Mouse (Mus musculus) right cerebral cortex, adult 2 months (tissue): ENCODE measurements around the gene Tpbgl.

Experiments used
- DNase-seq, 2 experiments: peaks; one replicate each; pipeline ENCODE4 v3.0.0; 2021 to 2022; ENCODE audit warnings: low spot score in 2 of 2

The Tpbgl gene

DNA sequence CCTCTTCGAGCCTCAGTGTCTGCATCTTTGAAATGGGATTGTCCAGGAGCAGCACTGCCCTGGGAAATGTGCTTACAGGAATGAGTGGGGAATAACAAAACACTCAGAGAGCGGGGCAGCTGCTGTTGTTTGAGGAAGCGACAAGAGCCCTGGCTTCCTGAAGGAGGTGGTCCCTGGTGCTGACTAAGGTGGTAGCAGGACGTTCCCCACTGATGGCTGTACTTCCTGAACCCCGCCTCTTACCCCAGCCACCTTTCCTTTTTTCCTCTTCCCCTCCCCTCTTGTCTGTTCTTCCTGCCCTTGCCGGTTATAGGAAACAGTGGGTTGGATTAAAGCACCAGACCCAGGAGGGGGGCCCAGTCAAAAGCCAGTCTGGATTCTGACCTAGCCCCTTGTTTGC lies 46.7 kb downstream of the Tpbgl start:
- no peak for DNase-seq

DNA sequence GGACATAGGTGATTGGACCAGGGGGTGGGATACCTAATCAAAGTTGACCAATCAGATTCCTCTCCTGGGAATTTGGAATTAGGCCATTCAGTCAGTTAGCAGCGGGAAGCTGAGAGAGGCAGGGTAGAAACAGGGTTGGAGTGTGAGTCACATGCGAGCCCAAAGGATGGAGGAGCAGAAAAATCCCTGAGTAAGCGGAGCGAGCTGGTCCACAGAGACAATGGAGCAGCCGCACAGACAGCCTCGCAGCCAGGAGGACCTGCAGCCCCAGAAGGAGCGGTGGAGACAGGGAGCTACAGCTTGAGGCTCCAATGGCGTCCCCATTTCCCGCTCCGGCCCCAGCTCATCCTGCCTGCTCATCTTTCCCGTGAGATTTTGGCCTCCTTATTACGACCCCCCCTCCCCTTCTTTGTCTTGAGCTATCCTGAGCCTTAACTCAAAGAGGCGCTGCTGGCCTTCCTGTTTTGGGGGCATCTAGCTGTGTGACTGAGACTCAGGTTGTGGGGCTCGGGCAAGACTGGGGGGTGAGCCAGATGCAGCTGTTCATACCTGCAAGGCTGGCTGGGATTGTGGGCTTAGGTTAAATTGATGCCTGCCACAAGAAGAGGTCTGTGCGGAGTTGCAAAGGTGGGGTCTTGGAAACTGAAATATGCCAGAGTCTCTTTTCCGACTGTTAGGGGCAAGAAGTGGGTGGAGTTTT lies 47.3 kb downstream of the Tpbgl start:
- peak; percentile 59 to 61 for DNase-seq

DNA sequence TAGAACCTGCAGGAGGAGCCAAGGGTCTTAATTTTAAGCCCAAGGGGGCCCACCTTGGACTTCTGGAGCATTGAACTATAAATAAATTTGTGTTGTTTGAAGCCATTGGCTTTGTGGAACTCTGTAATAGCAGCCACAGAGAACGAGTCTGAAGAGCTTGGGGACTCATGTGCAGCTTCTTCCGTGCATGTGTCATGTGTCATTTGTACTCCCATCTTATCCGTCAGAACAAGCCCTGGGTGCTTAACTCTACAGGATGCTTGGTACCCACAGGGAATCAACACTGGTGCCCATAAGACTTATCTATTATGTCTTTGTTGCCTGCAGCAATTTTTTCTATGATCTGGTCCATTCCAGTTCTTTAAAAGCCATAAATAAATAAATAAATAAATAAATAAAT lies 48.7 kb downstream of the Tpbgl start:
- no peak for DNase-seq
